Mouse (Mus musculus) CD4-positive helper T cell, adult 2 months (primary cell): Measurements from ENCODE around the gene Itgam.

ENCODE experiments used
- DNase-seq: peaks from one replicate; pipeline ENCODE4 v3.0.0-alpha.2; 2012; ENCODE audit warnings: low read depth, missing footprints, low spot score

The Itgam gene

GRCm38 (mm10) chr7:128128741-128129720 is 66.6 kb downstream of the Itgam start, which contains the start of gene Itgax:
Gene Itgax (plus strand): TSS chr7:128129547.
- no peak for DNase-seq

GRCm38 (mm10) chr7:128132148-128132547 is 69.7 kb downstream of the Itgam start:
- peak; percentile 24 for DNase-seq

- DNase-seq: peak; percentile 28
Observed at GRCm38 (mm10) chr7:128133596-128133995, 71.2 kb downstream of the Itgam start.

GRCm38 (mm10) chr7:128136927-128137326 is 74.5 kb downstream of the Itgam start:
- DNase-seq: no peak

GRCm38 (mm10) chr7:128139611-128140010 is 77.2 kb downstream of the Itgam start:
- DNase-seq: no peak

GRCm38 (mm10) chr7:128150970-128151369 is 88.5 kb downstream of the Itgam start:
- DNase-seq: no peak

- no peak for DNase-seq
Observed at GRCm38 (mm10) chr7:128154076-128154475, 91.6 kb downstream of the Itgam start, which contains the start of gene Itgad. Gene Itgad (plus strand): TSS chr7:128154376.

- DNase-seq: no peak
Observed at GRCm38 (mm10) chr7:128154924-128155323, 92.5 kb downstream of the Itgam start.

- peak; percentile 30 for DNase-seq
Observed at GRCm38 (mm10) chr7:128158688-128159354, 96.4 kb downstream of the Itgam start.

GRCm38 (mm10) chr7:128164001-128164400 is 101.6 kb downstream of the Itgam start:
- DNase-seq: no peak

GRCm38 (mm10) chr7:128166391-128166790 is 104.0 kb downstream of the Itgam start:
- DNase-seq: peak; percentile 54
